ENCODE assay signal across 1 mouse cellular context in genomic region chr17:25807452-25807851, GRCm38 (mm10).
TF ChIP-seq lines count a peak whose summit lies in the region.

No protein-coding gene starts in this region.

TF ChIP-seq in MEL, 35 proteins besides CTCF, POLR2A, EP300 and RAD21:
- TF ChIP-seq TBP (IDR thresholded peaks at IDR 0.05; ENCODE audit: low read depth, low read length): peak; percentile 53; the same call in 1 of the 2 replicates
